Mouse (Mus musculus) ES-Bruce4 (cell line): ENCODE measurements around the gene Usp42. TPM values are rescaled to one million over a fixed set of nuclear protein-coding genes. Genes with fewer than 3 reads are reported as not detected.

Source experiments
- H3K27ac ChIP-seq: 2 replicates; pipeline ENCODE4 v1.5.1; 2012; ENCODE audit warnings: low read length, inconsistent platforms; ENCODE audit not compliant: insufficient read depth
- H3K27me3 ChIP-seq: 2 replicates; pipeline ENCODE4 v1.6.1; 2012; ENCODE audit warnings: mild to moderate bottlenecking, low read length, inconsistent platforms; ENCODE audit not compliant: control insufficient read depth, poor library complexity, insufficient read depth, severe bottlenecking
- H3K36me3 ChIP-seq: 2 replicates; pipeline ENCODE4 v1.6.1; 2012; ENCODE audit warnings: inconsistent platforms, mild to moderate bottlenecking, low read length, moderate library complexity; ENCODE audit not compliant: control insufficient read depth, poor library complexity, insufficient read depth, severe bottlenecking
- H3K4me1 ChIP-seq: one replicate; pipeline ENCODE4 v1.8.1; 2011; ENCODE audit warnings: low read length; ENCODE audit not compliant: control insufficient read depth, insufficient read depth
- H3K4me3 ChIP-seq: 2 replicates; pipeline ENCODE4 v1.5.1; 2011; ENCODE audit warnings: low read depth, mild to moderate bottlenecking, low read length
- H3K9ac ChIP-seq: 2 replicates; pipeline ENCODE4 v1.6.1; 2012; ENCODE audit warnings: low read depth, mild to moderate bottlenecking, inconsistent platforms; ENCODE audit not compliant: poor library complexity, severe bottlenecking
- H3K9me3 ChIP-seq: replicated peaks from 2 replicates; pipeline ENCODE4 v1.6.1; 2012; ENCODE audit warnings: mild to moderate bottlenecking, low read length, inconsistent platforms; ENCODE audit not compliant: control insufficient read depth, poor library complexity, insufficient read depth, severe bottlenecking
- CTCF ChIP-seq: IDR thresholded peaks from one replicate; pipeline ENCODE4 v1.8.1; 2011; ENCODE audit warnings: low read depth, low read length
- EP300 ChIP-seq: IDR thresholded peaks from 2 replicates; pipeline ENCODE4 v1.6.1; 2011; ENCODE audit warnings: low read depth, low read length; ENCODE audit not compliant: insufficient read depth
- POLR2A ChIP-seq: IDR thresholded peaks from one replicate; pipeline ENCODE4 v1.8.1; 2011; ENCODE audit warnings: low read length; ENCODE audit not compliant: insufficient read depth
- polyA plus RNA-seq: library from polyadenylated mRNA; stranded (reverse); fragments of >200 nt; gene quantifications from 2 replicates; pipeline ENCODE4 v1.2.4, GENCODE M21; 2011; ENCODE audit warnings: low read depth; ENCODE audit not compliant: missing spikeins, insufficient read depth, insufficient read length

Usp42 gene
- polyA plus RNA-seq, result 18.3 and 20.6 TPM in 2 replicates

GRCm38 (mm10) chr5:143732180-143732891, at the start of gene Usp42:
Usp42 (minus strand) TSS chr5:143732280.
- H3K4me1 ChIP-seq, result no peaks in the 10 kb centered on the region
- peak within 1 kb of the TSS; percentile 96 for H3K4me3 ChIP-seq
- H3K36me3 ChIP-seq, result peaks cover 2% of the 10 kb centered on the region; the same call in 1 of the 2 replicates
- TF ChIP-seq EP300 (no peak), POLR2A (peak; percentile 94), CTCF (peak; percentile 21)
- H3K9ac ChIP-seq, result peak within 1 kb of the TSS; percentile 100
- H3K27ac ChIP-seq, result peak within 1 kb of the TSS; percentile 48
- no peaks in the 10 kb centered on the region for H3K27me3 ChIP-seq
- H3K9me3 ChIP-seq, result no peaks in the 10 kb centered on the region

GRCm38 (mm10) chr5:143760508-143760907, 28.4 kb upstream of the Usp42 start:
- H3K9ac ChIP-seq, result no peak overlapping the region
- TF ChIP-seq POLR2A (no peak), EP300 (no peak), CTCF (no peak)
- H3K27me3 ChIP-seq, result no peaks in the 10 kb centered on the region
- no peaks in the 10 kb centered on the region for H3K9me3 ChIP-seq
- no peak overlapping the region for H3K4me3 ChIP-seq
- H3K36me3 ChIP-seq, result no peaks in the 10 kb centered on the region
- no peaks in the 10 kb centered on the region for H3K4me1 ChIP-seq
- no peak overlapping the region for H3K27ac ChIP-seq

- Histone ChIP-seq H3K4me3 (no peak overlapping the region), H3K4me1 (no peaks in the 10 kb centered on the region), H3K9me3 (no peaks in the 10 kb centered on the region), H3K36me3 (no peaks in the 10 kb centered on the region), H3K27ac (no peak overlapping the region), H3K9ac (no peak overlapping the region), H3K27me3 (no peaks in the 10 kb centered on the region)
- no peak for TF ChIP-seq POLR2A
- TF ChIP-seq CTCF, result no peak
- no peak for TF ChIP-seq EP300
Observed at GRCm38 (mm10) chr5:143759554-143759953, 27.5 kb upstream of the Usp42 start.

GRCm38 (mm10) chr5:143757755-143758443, 25.8 kb upstream of the Usp42 start:
- TF ChIP-seq POLR2A, result no peak
- TF ChIP-seq EP300, result no peak
- no peak for TF ChIP-seq CTCF
- peak overlapping the region; percentile 67 for H3K4me3 ChIP-seq
- H3K9me3 ChIP-seq, result no peaks in the 10 kb centered on the region
- H3K9ac ChIP-seq, result peak overlapping the region; percentile 61
- no peak overlapping the region for H3K27ac ChIP-seq
- no peaks in the 10 kb centered on the region for H3K36me3 ChIP-seq
- H3K4me1 ChIP-seq, result no peaks in the 10 kb centered on the region
- no peaks in the 10 kb centered on the region for H3K27me3 ChIP-seq

GRCm38 (mm10) chr5:143755529-143756141, 23.6 kb upstream of the Usp42 start:
- no peaks in the 10 kb centered on the region for H3K9me3 ChIP-seq
- no peak for TF ChIP-seq EP300
- TF ChIP-seq CTCF, result no peak
- TF ChIP-seq POLR2A, result no peak
- no peaks in the 10 kb centered on the region for H3K27me3 ChIP-seq
- H3K36me3 ChIP-seq, result no peaks in the 10 kb centered on the region
- no peak overlapping the region for H3K27ac ChIP-seq
- H3K4me3 ChIP-seq, result no peak overlapping the region
- H3K9ac ChIP-seq, result no peak overlapping the region
- H3K4me1 ChIP-seq, result no peaks in the 10 kb centered on the region
